Mouse (Mus musculus) myocyte (in vitro differentiated cells): ENCODE measurements around the gene Clk3. TPM values are rescaled to one million over a fixed set of nuclear protein-coding genes. Genes with fewer than 3 reads are reported as not detected.
"Not testable (repeated sequence)": the region's sequence is repeated elsewhere in the genome, so short reads cannot be mapped to it uniquely, and the experiment has no call there.

Source experiments
- H3K27me3 ChIP-seq: one replicate; pipeline ENCODE4 v1.6.1; 2011; ENCODE audit not compliant: control insufficient read depth, insufficient read depth, insufficient read length
- H3K36me3 ChIP-seq: one replicate; pipeline ENCODE4 v1.6.1; 2011; ENCODE audit not compliant: control insufficient read depth, insufficient read depth
- H3K4me2 ChIP-seq: one replicate; pipeline ENCODE4 v1.6.1; 2011; ENCODE audit warnings: low read depth, control low read depth
- H3K4me3 ChIP-seq: one replicate; pipeline ENCODE4 v1.5.1; 2011; ENCODE audit warnings: mild to moderate bottlenecking, control low read depth, moderate library complexity
- H3K79me2 ChIP-seq: one replicate; pipeline ENCODE4 v1.6.1; 2011; ENCODE audit not compliant: control insufficient read depth, insufficient read depth
- H3ac ChIP-seq: one replicate; pipeline ENCODE4 v1.6.1; 2011; ENCODE audit not compliant: control insufficient read depth, insufficient read length
- CEBPB ChIP-seq: IDR thresholded peaks from 2 replicates; pipeline ENCODE4 v1.6.1; 2011; ENCODE audit warnings: mild to moderate bottlenecking, moderate library complexity; ENCODE audit not compliant: poor library complexity, insufficient read depth, severe bottlenecking
- E2F4 ChIP-seq: IDR thresholded peaks from one replicate; pipeline ENCODE4 v1.6.1; 2011; ENCODE audit warnings: mild to moderate bottlenecking, control low read depth, moderate library complexity; ENCODE audit not compliant: insufficient read depth
- MAX ChIP-seq: IDR thresholded peaks from one replicate; pipeline ENCODE4 v1.6.1; 2011; ENCODE audit warnings: low read depth, mild to moderate bottlenecking, control low read depth
- MYOD1 ChIP-seq, 3 experiments: IDR thresholded peaks; one replicate each; pipeline ENCODE4 v1.6.1; 2011; ENCODE audit warnings: control low read depth in 2 of 3, low read depth in 2 of 3, mild to moderate bottlenecking in 2 of 3, moderate library complexity in 1 of 3; ENCODE audit not compliant: insufficient read length in 2 of 3, control insufficient read depth in 1 of 3
- MYOG ChIP-seq, 3 experiments: IDR thresholded peaks; one replicate each; pipeline ENCODE4 v1.6.1; 2011; ENCODE audit warnings: control low read depth in 2 of 3, low read depth in 2 of 3, mild to moderate bottlenecking in 2 of 3; ENCODE audit not compliant: insufficient read length in 2 of 3, control insufficient read depth in 1 of 3, insufficient read depth in 1 of 3
- POLR2A ChIP-seq: IDR thresholded peaks from one replicate; pipeline ENCODE4 v1.6.1; 2011; ENCODE audit warnings: low read depth, mild to moderate bottlenecking, control low read depth, moderate library complexity; ENCODE audit not compliant: insufficient read length
- POLR2AphosphoS2 ChIP-seq: IDR thresholded peaks from one replicate; pipeline ENCODE4 v1.6.1; 2011; ENCODE audit warnings: low read depth, control low read depth; ENCODE audit not compliant: insufficient read length
- REST ChIP-seq: IDR thresholded peaks from one replicate; pipeline ENCODE4 v1.6.1; 2011; ENCODE audit warnings: mild to moderate bottlenecking, control low read depth, moderate library complexity; ENCODE audit not compliant: insufficient read depth, insufficient read length
- SRF ChIP-seq: IDR thresholded peaks from one replicate; pipeline ENCODE4 v1.6.1; 2011; ENCODE audit warnings: low read depth; ENCODE audit not compliant: control insufficient read depth, insufficient read length
- TCF12 ChIP-seq: IDR thresholded peaks from one replicate; pipeline ENCODE4 v1.6.1; 2011; ENCODE audit warnings: mild to moderate bottlenecking, control low read depth; ENCODE audit not compliant: poor library complexity, insufficient read depth, severe bottlenecking
- TCF3 ChIP-seq: IDR thresholded peaks from one replicate; pipeline ENCODE4 v1.6.1; 2011; ENCODE audit warnings: low read depth, control low read depth; ENCODE audit not compliant: insufficient read length
- USF1 ChIP-seq: IDR thresholded peaks from one replicate; pipeline ENCODE4 v1.6.1; 2011; ENCODE audit warnings: low read depth, mild to moderate bottlenecking, control low read depth, moderate library complexity
- polyA plus RNA-seq: library from polyadenylated mRNA; unstranded; fragments of >200 nt; fragmentation: generic; extraction: Trizol; gene quantifications from one replicate; pipeline ENCODE4 v1.2.1, GENCODE M21; 2012; ENCODE audit warnings: missing spikeins

The Clk3 gene
- polyA plus RNA-seq, 1 experiment, result 47.1 TPM

GRCm38 (mm10) chr9:57712194-57712593, 53.5 kb downstream of the Clk3 start:
- Histone ChIP-seq H3ac (no peak overlapping the region), H3K4me3 (no peak overlapping the region), H3K36me3 (peaks cover 33% of the 10 kb centered on the region), H3K4me2 (no peak overlapping the region), H3K79me2 (peaks cover 50% of the 10 kb centered on the region), H3K27me3 (no peaks in the 10 kb centered on the region)
- TF ChIP-seq POLR2A (no peak), MAX (no peak), E2F4 (no peak), REST (no peak), SRF (no peak), MYOD1 (IDR thresholded peaks at IDR 0.05; ENCODE audit: control insufficient read depth in 1 of 3, insufficient read length in 2 of 3, low read depth in 2 of 3) (no peak), TCF3 (no peak), TCF12 (no peak), MYOG (IDR thresholded peaks at IDR 0.05; ENCODE audit: control insufficient read depth in 1 of 3, insufficient read depth in 1 of 3, insufficient read length in 2 of 3, low read depth in 2 of 3) (no peak), CEBPB (no peak), USF1 (no peak)

- not testable (repeated sequence) for H3K27me3 ChIP-seq, H3K4me3 ChIP-seq, H3K4me2 ChIP-seq, H3ac ChIP-seq
- H3K79me2 ChIP-seq, result peaks cover 50% of the 10 kb centered on the region
- peaks cover 14% of the 10 kb centered on the region for H3K36me3 ChIP-seq
Observed at GRCm38 (mm10) chr9:57710214-57710613, 55.4 kb downstream of the Clk3 start.

GRCm38 (mm10) chr9:57708720-57709274, 56.9 kb downstream of the Clk3 start:
- Histone ChIP-seq H3ac (peak overlapping the region; percentile 54), H3K36me3 (peaks cover 6% of the 10 kb centered on the region), H3K27me3 (no peaks in the 10 kb centered on the region), H3K4me2 (peak overlapping the region; percentile 82), H3K79me2 (peaks cover 50% of the 10 kb centered on the region), H3K4me3 (peak overlapping the region; percentile 57)
- TF ChIP-seq REST, result no peak
- TF ChIP-seq E2F4, result no peak
- TF ChIP-seq SRF, result no peak
- no peak for TF ChIP-seq CEBPB
- TF ChIP-seq TCF12, result no peak
- TF ChIP-seq MYOG (IDR thresholded peaks at IDR 0.05; ENCODE audit: control insufficient read depth in 1 of 3, insufficient read depth in 1 of 3, insufficient read length in 2 of 3, low read depth in 2 of 3), result no peak

GRCm38 (mm10) chr9:57708068-57708719, 57.5 kb downstream of the Clk3 start, which contains the start of gene Edc3:
Edc3 (plus strand) TSS chr9:57708540.
- TF ChIP-seq MAX (no peak), POLR2A (peak; percentile 76), POLR2AphosphoS2 (peak; percentile 82), MYOG (IDR thresholded peaks at IDR 0.05; ENCODE audit: control insufficient read depth in 1 of 3, insufficient read depth in 1 of 3, insufficient read length in 2 of 3, low read depth in 2 of 3) (no peak), E2F4 (peak; percentile 72)
- peaks cover 4% of the 10 kb centered on the region for H3K36me3 ChIP-seq
- H3K27me3 ChIP-seq, result no peaks in the 10 kb centered on the region
- H3K4me3 ChIP-seq, result peak within 1 kb of the TSS; percentile 57
- peak within 1 kb of the TSS; percentile 82 for H3K4me2 ChIP-seq
- peak within 1 kb of the TSS; percentile 54 for H3ac ChIP-seq
- H3K79me2 ChIP-seq, result peaks cover 47% of the 10 kb centered on the region

DNA sequence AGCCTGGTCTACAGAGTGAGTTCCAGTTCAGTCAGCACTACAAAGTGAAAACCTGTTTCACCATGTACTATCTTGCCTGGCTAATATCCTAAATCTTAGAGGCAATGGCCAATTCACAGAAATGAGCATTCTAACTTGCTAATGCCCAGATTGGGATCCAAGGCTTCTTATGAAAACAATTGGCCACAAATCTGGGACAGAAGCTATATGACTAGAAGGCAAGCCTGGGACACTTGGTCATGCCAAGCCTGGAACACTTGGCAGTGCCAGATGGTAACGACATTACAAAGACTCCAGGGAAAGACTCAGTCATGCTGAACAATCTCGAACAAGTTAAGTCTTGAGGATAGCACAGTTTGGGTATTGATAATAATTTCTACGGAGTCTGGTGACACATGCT, 59.2 kb downstream of the Clk3 start:
- Histone ChIP-seq H3K4me2 (no peak overlapping the region), H3ac (no peak overlapping the region), H3K79me2 (peaks cover 30% of the 10 kb centered on the region), H3K36me3 (no peaks in the 10 kb centered on the region), H3K4me3 (no peak overlapping the region), H3K27me3 (no peaks in the 10 kb centered on the region)
- TF ChIP-seq CEBPB (no peak), POLR2AphosphoS2 (no peak), POLR2A (no peak), REST (no peak), MYOG (IDR thresholded peaks at IDR 0.05; ENCODE audit: control insufficient read depth in 1 of 3, insufficient read depth in 1 of 3, insufficient read length in 2 of 3, low read depth in 2 of 3) (no peak), TCF12 (no peak), USF1 (no peak), MYOD1 (IDR thresholded peaks at IDR 0.05; ENCODE audit: control insufficient read depth in 1 of 3, insufficient read length in 2 of 3, low read depth in 2 of 3) (no peak)

Other genes starting within 250 kb of the Clk3 start
- gene Cox5a, start 244.6 kb downstream of the Clk3 start, polyA plus RNA-seq, result 780 TPM
- gene Fam219b, start 228.3 kb downstream of the Clk3 start, polyA plus RNA-seq, result 14.4 TPM
- gene Mpi, start 213.1 kb downstream of the Clk3 start, polyA plus RNA-seq, result 89.6 TPM
- 38.3 TPM for gene Scamp2, start 204.9 kb downstream of the Clk3 start, polyA plus RNA-seq
- 12.2 TPM for gene Ulk3, start 176.4 kb downstream of the Clk3 start, polyA plus RNA-seq
- 0.23 TPM for gene Cplx3, start 159.6 kb downstream of the Clk3 start, polyA plus RNA-seq
- 1.00 TPM for gene Lman1l, start 145.1 kb downstream of the Clk3 start, polyA plus RNA-seq
- 76.7 TPM for gene Csk, start 112.2 kb downstream of the Clk3 start, polyA plus RNA-seq
- not detected for gene Cyp1a2, start 82.2 kb downstream of the Clk3 start, polyA plus RNA-seq
- gene Cyp1a1, start 77.9 kb downstream of the Clk3 start, polyA plus RNA-seq, result not detected
- gene Edc3, start 57.3 kb downstream of the Clk3 start, polyA plus RNA-seq, result 11.0 TPM
- gene Arid3b, start 70.9 kb upstream of the Clk3 start, polyA plus RNA-seq, result 1.5 TPM
- 62.0 TPM for gene Ubl7, start 145.1 kb upstream of the Clk3 start, polyA plus RNA-seq
- gene Sema7a, start 174.3 kb upstream of the Clk3 start, polyA plus RNA-seq, result 27.4 TPM
- 0.11 TPM for gene Cyp11a1, start 240.6 kb upstream of the Clk3 start, polyA plus RNA-seq